Mouse (Mus musculus) embryonic fibroblast, embryonic 13.5 days (primary cell): ENCODE data around the gene Trib3.

Experiments used
- CTCF ChIP-seq: IDR thresholded peaks from 2 replicates; pipeline ENCODE4 v1.5.1; 2011; ENCODE audit warnings: mild to moderate bottlenecking, control low read depth, low read length, moderate library complexity, borderline replicate concordance; ENCODE audit not compliant: insufficient read depth
- POLR2A ChIP-seq: IDR thresholded peaks from 2 replicates; pipeline ENCODE4 v1.6.1; 2011; ENCODE audit warnings: low read depth, mild to moderate bottlenecking, control low read depth, low read length, moderate library complexity

DNA sequence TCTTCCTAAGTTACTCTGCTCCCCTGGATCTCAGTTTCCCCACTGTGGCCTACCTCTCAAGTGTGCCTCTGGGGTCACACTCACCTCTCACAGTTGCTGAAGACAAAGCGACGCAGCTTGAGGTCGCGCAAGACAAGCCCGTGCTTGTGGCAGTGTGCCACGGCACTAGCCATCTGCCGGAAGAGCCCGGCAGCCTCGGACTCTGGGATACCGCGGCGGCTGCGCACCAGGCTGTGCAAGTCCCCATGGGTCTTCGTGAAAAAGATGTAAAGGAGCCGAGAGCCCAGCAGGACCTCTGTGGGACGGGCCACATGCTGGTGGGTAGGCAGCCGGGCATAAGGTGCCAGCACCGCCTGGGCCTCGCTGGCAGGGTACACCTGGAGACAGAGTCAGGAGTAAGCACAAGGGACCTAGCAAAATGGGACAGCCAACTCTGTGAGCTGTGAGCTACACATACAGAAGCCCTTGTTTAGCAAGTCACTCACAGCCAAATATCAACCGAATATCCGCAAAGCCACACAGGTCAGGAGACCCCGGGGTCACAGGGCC lies 4.1 kb downstream of the Trib3 start:
- TF ChIP-seq CTCF (no peak), POLR2A (0 out of 2 replicates have a peak, but pooled peaks have one; percentile 32)
